Mouse (Mus musculus) intestine, postnatal 0 days (tissue): ENCODE data around the gene Sptb. TPM values are rescaled to one million over a fixed set of nuclear protein-coding genes. Genes with fewer than 3 reads are reported as not detected.

Experiments used
- ATAC-seq: fragments of 200-750 bp; cut with Nextera tagmentation; 2 replicates; pipeline ENCODE4 v1.8.0; 2017; ENCODE audit warnings: mild to moderate bottlenecking, moderate TSS enrichment, moderate library complexity
- H3K27ac ChIP-seq: fragments of 300-500 bp; sonication (generic); 2 replicates; pipeline ENCODE4 v1.5.1; 2014; ENCODE audit warnings: mild to moderate bottlenecking, low read depth, low read length, moderate library complexity
- H3K27me3 ChIP-seq: fragments of 300-500 bp; sonication (generic); replicated peaks from 2 replicates; pipeline ENCODE4 v1.6.1; 2014; ENCODE audit warnings: low read length, mixed read lengths; ENCODE audit not compliant: control insufficient read depth, insufficient read depth
- H3K36me3 ChIP-seq: fragments of 300-500 bp; sonication (generic); 2 replicates; pipeline ENCODE4 v1.6.1; 2014; ENCODE audit warnings: mild to moderate bottlenecking, moderate library complexity; ENCODE audit not compliant: control insufficient read depth, insufficient read depth
- H3K4me1 ChIP-seq: fragments of 300-500 bp; sonication (generic); replicated peaks from 2 replicates; pipeline ENCODE4 v1.6.1; 2014; ENCODE audit warnings: antibody characterized with exemption, low read length, mixed read lengths; ENCODE audit not compliant: control insufficient read depth, insufficient read depth
- H3K4me2 ChIP-seq: fragments of 300-500 bp; sonication (generic); replicated peaks from 2 replicates; pipeline ENCODE4 v1.6.1; 2014; ENCODE audit warnings: low read depth, mild to moderate bottlenecking, moderate library complexity
- H3K4me3 ChIP-seq: fragments of 300-500 bp; sonication (generic); 2 replicates; pipeline ENCODE4 v1.5.1; 2014; ENCODE audit warnings: low read depth, low read length
- H3K9ac ChIP-seq: fragments of 300-500 bp; sonication (generic); 2 replicates; pipeline ENCODE4 v1.6.1; 2014; ENCODE audit warnings: mild to moderate bottlenecking, low read depth, low read length
- H3K9me3 ChIP-seq: fragments of 300-500 bp; sonication (generic); 2 replicates; pipeline ENCODE4 v1.6.1; 2016; ENCODE audit warnings: mixed run types; ENCODE audit not compliant: control insufficient read depth
- CTCF ChIP-seq: sonication (generic); IDR thresholded peaks from 2 replicates; pipeline ENCODE4 v1.5.1; 2016; ENCODE audit warnings: low read depth, mild to moderate bottlenecking, control low read depth, antibody characterized with exemption, moderate library complexity
- WGBS: fragments of 180-500 bp; shearing (Covaris S2); extraction: QIAGEN DNeasy Blood & Tissue Kit; methylation state at CpG from one replicate; pipeline ENCODE4 v1.1.7; 2014; 5-methylcytosine and 5-hydroxymethylcytosine counted together
- polyA plus RNA-seq: library from polyadenylated mRNA; unstranded; fragments of >200 nt; fragmentation: Nextera tagmentation; extraction: Ambion mirVana; gene quantifications from 2 replicates; pipeline ENCODE4 v1.2.1, GENCODE M21; 2015

Sptb gene
- polyA plus RNA-seq, 1 experiment from 2014 or later, result 0.35 TPM

- TF ChIP-seq CTCF, result no peak
- WGBS, result 86% methylated on average over 7 of the region's 7 CpGs
- H3K4me1 ChIP-seq, result no peaks in the 10 kb centered on the region
Measured at GRCm38 (mm10) chr12:76668654-76669419, 41.5 kb downstream of the Sptb start.

GRCm38 (mm10) chr12:76651788-76652345 lies 58.5 kb downstream of the Sptb start:
- TF ChIP-seq CTCF, result no peak
- no peak overlapping the region for H3K4me2 ChIP-seq
- no peaks in the 10 kb centered on the region for H3K9me3 ChIP-seq
- H3K27me3 ChIP-seq, result no peaks in the 10 kb centered on the region
- no peak overlapping the region for H3K9ac ChIP-seq
- H3K36me3 ChIP-seq, result no peaks in the 10 kb centered on the region
- ATAC-seq, result no peak
- H3K4me1 ChIP-seq, result no peaks in the 10 kb centered on the region
- WGBS, result 74% methylated on average over 6 of the region's 6 CpGs
- H3K4me3 ChIP-seq, result no peak overlapping the region
- H3K27ac ChIP-seq, result no peak overlapping the region

More at GRCm38 (mm10) chr12:76668654-76669419, 41.5 kb downstream of the Sptb start:
- ATAC-seq, result no peak
- Histone ChIP-seq H3K27ac (no peak overlapping the region), H3K9me3 (no peaks in the 10 kb centered on the region), H3K4me3 (no peak overlapping the region), H3K36me3 (no peaks in the 10 kb centered on the region), H3K9ac (no peak overlapping the region), H3K4me2 (no peak overlapping the region), H3K27me3 (peaks cover 9% of the 10 kb centered on the region)

GRCm38 (mm10) chr12:76649708-76650687 lies 60.3 kb downstream of the Sptb start:
- H3K27me3 ChIP-seq, result no peaks in the 10 kb centered on the region
- H3K36me3 ChIP-seq, result no peaks in the 10 kb centered on the region
- H3K4me3 ChIP-seq, result no peak overlapping the region
- peak; percentile 93 for TF ChIP-seq CTCF
- ATAC-seq, result no peak
- WGBS, result 60% methylated on average over 16 of the region's 16 CpGs
- no peak overlapping the region for H3K4me2 ChIP-seq
- H3K9ac ChIP-seq, result no peak overlapping the region
- H3K4me1 ChIP-seq, result no peaks in the 10 kb centered on the region
- no peak overlapping the region for H3K27ac ChIP-seq
- no peaks in the 10 kb centered on the region for H3K9me3 ChIP-seq

GRCm38 (mm10) chr12:76645222-76646110 lies 64.9 kb downstream of the Sptb start:
- no peak for TF ChIP-seq CTCF
- 40% methylated on average over 23 of the region's 23 CpGs for WGBS
- Histone ChIP-seq H3K4me1 (no peaks in the 10 kb centered on the region), H3K27ac (no peak overlapping the region), H3K4me3 (no peak overlapping the region), H3K36me3 (no peaks in the 10 kb centered on the region), H3K4me2 (no peak overlapping the region), H3K27me3 (no peaks in the 10 kb centered on the region), H3K9me3 (no peaks in the 10 kb centered on the region), H3K9ac (no peak overlapping the region)
- ATAC-seq, result 0 out of 2 replicates have a peak, but pooled peaks have one; percentile 9

GRCm38 (mm10) chr12:76643679-76644078 lies 66.7 kb downstream of the Sptb start:
- WGBS, result 60% methylated on average over 8 of the region's 8 CpGs

More at GRCm38 (mm10) chr12:76643679-76644078, 66.7 kb downstream of the Sptb start:
- Histone ChIP-seq H3K9ac (no peak overlapping the region), H3K9me3 (no peaks in the 10 kb centered on the region), H3K27ac (no peak overlapping the region), H3K4me3 (no peak overlapping the region), H3K27me3 (no peaks in the 10 kb centered on the region), H3K4me2 (no peak overlapping the region), H3K4me1 (no peaks in the 10 kb centered on the region), H3K36me3 (no peaks in the 10 kb centered on the region)
- ATAC-seq, result no peak
- TF ChIP-seq CTCF, result no peak
